Mouse (Mus musculus) c-Kit-positive CD71-positive TER-119-negative erythroid progenitor cells, embryonic 14.5 days (primary cell): Measurements from ENCODE around the gene Gna14.
A peak's percentile ranks its signal among the peaks of the same experiment; 100 is the strongest.

Experiments
- DNase-seq: peaks from one replicate; pipeline ENCODE4 v3.0.0-alpha.2; 2013; ENCODE audit warnings: low read depth

Gene Gna14

GRCm38 (mm10) chr19:16511081-16511420 lies 75.5 kb downstream of the Gna14 start:
- peak; percentile 86 for DNase-seq

- no peak for DNase-seq
Observed at GRCm38 (mm10) chr19:16514201-16514600, 78.6 kb downstream of the Gna14 start.

- DNase-seq, result no peak
Observed at GRCm38 (mm10) chr19:16518569-16518968, 83.0 kb downstream of the Gna14 start.

- DNase-seq, result no peak
Observed at GRCm38 (mm10) chr19:16520608-16521007, 85.0 kb downstream of the Gna14 start.

GRCm38 (mm10) chr19:16526302-16526880 lies 90.8 kb downstream of the Gna14 start:
- DNase-seq, result no peak

GRCm38 (mm10) chr19:16527031-16527430 lies 91.5 kb downstream of the Gna14 start:
- DNase-seq, result no peak

GRCm38 (mm10) chr19:16528225-16528828 lies 92.8 kb downstream of the Gna14 start:
- no peak for DNase-seq

GRCm38 (mm10) chr19:16529293-16529920 lies 93.8 kb downstream of the Gna14 start:
- no peak for DNase-seq

GRCm38 (mm10) chr19:16529999-16530398 lies 94.4 kb downstream of the Gna14 start:
- no peak for DNase-seq

- no peak for DNase-seq
Observed at GRCm38 (mm10) chr19:16534311-16534710, 98.7 kb downstream of the Gna14 start.

GRCm38 (mm10) chr19:16538416-16538815 lies 102.9 kb downstream of the Gna14 start:
- no peak for DNase-seq

GRCm38 (mm10) chr19:16543688-16544087 lies 108.1 kb downstream of the Gna14 start:
- DNase-seq, result no peak

- DNase-seq, result no peak
Observed at GRCm38 (mm10) chr19:16556988-16557387, 121.4 kb downstream of the Gna14 start.

- DNase-seq, result peak; percentile 14
Observed at GRCm38 (mm10) chr19:16557971-16558370, 122.4 kb downstream of the Gna14 start.

- no peak for DNase-seq
Observed at GRCm38 (mm10) chr19:16558570-16558969, 123.0 kb downstream of the Gna14 start.

- DNase-seq, result no peak
Observed at GRCm38 (mm10) chr19:16559243-16559896, 123.8 kb downstream of the Gna14 start.

GRCm38 (mm10) chr19:16562676-16563075 lies 127.1 kb downstream of the Gna14 start:
- no peak for DNase-seq

GRCm38 (mm10) chr19:16576790-16577189 lies 141.2 kb downstream of the Gna14 start:
- no peak for DNase-seq

- DNase-seq, result no peak
Observed at GRCm38 (mm10) chr19:16579656-16580260, 144.2 kb downstream of the Gna14 start.

GRCm38 (mm10) chr19:16580501-16580900 lies 144.9 kb downstream of the Gna14 start:
- no peak for DNase-seq

- DNase-seq, result no peak
Observed at GRCm38 (mm10) chr19:16584546-16584945, 149.0 kb downstream of the Gna14 start.

GRCm38 (mm10) chr19:16585379-16585778 lies 149.8 kb downstream of the Gna14 start:
- DNase-seq, result peak; percentile 51
